Mouse (Mus musculus) T-helper 2 cell (primary cell): ENCODE results near the gene Cadps2.

ENCODE experiments used
- in situ Hi-C: fragments of 300-600 bp; cut with MboI, MseI; formaldehyde crosslinking; loops from one replicate; pipeline ENCODE4 v1.15.1; 2025; ENCODE audit warnings: high pct_unique_total_duplicates

Gene Cadps2

GRCm38 (mm10) chr6:23567651-23568050, 271.6 kb downstream of the Cadps2 start:
- in situ Hi-C loops = no loop called here

GRCm38 (mm10) chr6:23549874-23550273, 289.3 kb downstream of the Cadps2 start:
- in situ Hi-C loops = no loop called here

- in situ Hi-C loops = no loop called here
Measured at GRCm38 (mm10) chr6:23523710-23524109, 315.5 kb downstream of the Cadps2 start.

GRCm38 (mm10) chr6:23522556-23522955, 316.7 kb downstream of the Cadps2 start:
- in situ Hi-C loops = no loop called here

GRCm38 (mm10) chr6:23498611-23499010, 340.6 kb downstream of the Cadps2 start:
- in situ Hi-C loops = no loop called here

GRCm38 (mm10) chr6:23491804-23492203, 347.4 kb downstream of the Cadps2 start:
- in situ Hi-C loops = no loop called here

GRCm38 (mm10) chr6:23490431-23490830, 348.8 kb downstream of the Cadps2 start:
- in situ Hi-C loops = no loop called here

- in situ Hi-C loops = no loop called here
Measured at GRCm38 (mm10) chr6:23489046-23489445, 350.2 kb downstream of the Cadps2 start.

- in situ Hi-C loops = no loop called here
Measured at GRCm38 (mm10) chr6:23472686-23473085, 366.5 kb downstream of the Cadps2 start.

GRCm38 (mm10) chr6:23471830-23472229, 367.4 kb downstream of the Cadps2 start:
- in situ Hi-C loops = no loop called here

- in situ Hi-C loops = no loop called here
Measured at GRCm38 (mm10) chr6:23467885-23468284, 371.3 kb downstream of the Cadps2 start.

- in situ Hi-C loops = no loop called here
Measured at GRCm38 (mm10) chr6:23462600-23463280, 376.5 kb downstream of the Cadps2 start.

GRCm38 (mm10) chr6:23457748-23458147, 381.5 kb downstream of the Cadps2 start:
- in situ Hi-C loops = no loop called here

GRCm38 (mm10) chr6:23453907-23454306, 385.3 kb downstream of the Cadps2 start:
- in situ Hi-C loops = no loop called here

GRCm38 (mm10) chr6:23439897-23440296, 399.3 kb downstream of the Cadps2 start:
- in situ Hi-C loops = no loop called here

GRCm38 (mm10) chr6:23410256-23411049, 428.8 kb downstream of the Cadps2 start:
- in situ Hi-C loops = no loop called here

GRCm38 (mm10) chr6:23394131-23394530, 445.1 kb downstream of the Cadps2 start:
- in situ Hi-C loops = no loop called here

- in situ Hi-C loops = no loop called here
Measured at GRCm38 (mm10) chr6:23392711-23393110, 446.5 kb downstream of the Cadps2 start.

GRCm38 (mm10) chr6:23386711-23387110, 452.5 kb downstream of the Cadps2 start:
- in situ Hi-C loops = no loop called here

GRCm38 (mm10) chr6:23383004-23383347, 456.2 kb downstream of the Cadps2 start:
- in situ Hi-C loops = no loop called here

- in situ Hi-C loops = no loop called here
Measured at GRCm38 (mm10) chr6:23382283-23383003, 456.8 kb downstream of the Cadps2 start.

GRCm38 (mm10) chr6:23376327-23376726, 462.9 kb downstream of the Cadps2 start:
- in situ Hi-C loops = no loop called here
